8 mouse cellular contexts compared by ENCODE assay signal in the genomic region with DNA sequence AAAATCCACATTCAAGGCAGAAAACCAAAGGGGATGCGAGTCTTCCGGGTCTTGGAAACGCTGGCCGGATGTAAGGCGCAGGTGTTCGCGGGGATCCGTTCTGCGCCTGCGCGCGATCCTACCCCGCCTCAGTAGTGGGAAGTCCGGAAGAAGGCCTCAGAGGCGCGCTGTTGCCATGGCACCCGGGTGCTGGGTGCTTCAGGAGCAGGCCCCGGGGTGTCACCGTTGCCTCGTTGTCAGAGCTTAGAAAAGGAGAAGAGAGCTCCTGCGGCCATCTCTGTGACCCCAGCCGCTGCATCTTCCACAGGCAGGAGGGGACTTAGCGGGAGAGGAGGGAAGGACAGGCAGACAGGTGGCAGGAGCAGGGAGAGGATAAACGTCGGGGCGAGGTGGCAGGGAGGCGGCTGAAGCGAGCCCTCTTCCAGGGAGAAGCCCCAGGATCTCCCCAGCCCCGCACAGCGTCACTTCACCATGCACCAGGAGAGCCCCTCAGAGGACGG. TPM values are rescaled to one million over a fixed set of nuclear protein-coding genes. Genes with fewer than 3 reads are reported as not detected.
DNase-seq lines count a peak whose midpoint lies in the region; ATAC-seq lines count a peak whose summit lies in the region.

Gene Ccdc181, plus strand, starts transcription at position 131 of the 500 bp plus-strand sequence.

- ATAC-seq in erythroid progenitor cell, adult 5-6 weeks (replicated peaks; ENCODE audit: low FRiP score, poor library complexity, severe bottlenecking): peak; percentile 100
- ATAC-seq in heart, embryonic 13.5 days (ENCODE audit: extremely low read depth, insufficient number of reproducible peaks, low FRiP score, low TSS enrichment): peak; percentile 85
- ATAC-seq in liver, embryonic 12.5 days: peak; percentile 100
- peak; percentile 98 for ATAC-seq in stomach, embryonic 15.5 days (ENCODE audit: insufficient read depth, low FRiP score, low read depth)

- H3K4me3 ChIP-seq in heart, embryonic 13.5 days: peak within 1 kb of the TSS; percentile 62
- peak within 1 kb of the TSS; percentile 66 for H3K4me3 ChIP-seq in liver, embryonic 12.5 days
- H3K4me3 ChIP-seq in stomach, embryonic 15.5 days (replicated peaks): peak within 1 kb of the TSS; percentile 63

- peaks cover 4% of the 10 kb centered on the region; the same call in 1 of the 2 replicates for H3K4me1 ChIP-seq in heart, embryonic 13.5 days
- peaks cover 5% of the 10 kb centered on the region; the same call in 1 of the 2 replicates for H3K4me1 ChIP-seq in liver, embryonic 12.5 days
- H3K4me1 ChIP-seq in stomach, embryonic 15.5 days: no peaks in the 10 kb centered on the region

- H3K27ac ChIP-seq in heart, embryonic 13.5 days (replicated peaks): peak within 1 kb of the TSS; percentile 18; the same call in 1 of the 2 replicates
- H3K27ac ChIP-seq in liver, embryonic 12.5 days: peak within 1 kb of the TSS; percentile 39; the same call in 1 of the 2 replicates
- peak within 1 kb of the TSS; percentile 40; the same call in 1 of the 2 replicates for H3K27ac ChIP-seq in stomach, embryonic 15.5 days

- H3K4me2 ChIP-seq in heart, embryonic 13.5 days: peak within 1 kb of the TSS; percentile 74
- peak within 1 kb of the TSS; percentile 81 for H3K4me2 ChIP-seq in liver, embryonic 12.5 days
- peak within 1 kb of the TSS; percentile 92 for H3K4me2 ChIP-seq in stomach, embryonic 15.5 days

- DNase-seq in CD4-positive helper T cell, adult 2 months (ENCODE audit: low read depth, low spot score): peak; percentile 96
- DNase-seq in brain, embryonic 18.5 days (ENCODE audit: low read depth, low spot score): peak; percentile 82
- peak; percentile 95 for DNase-seq in kidney, postnatal 10 days
- DNase-seq in natural killer cell, adult 2 months (ENCODE audit: low spot score in 2 of 2): peak; percentile 88 to 93

- H3K9me3 ChIP-seq in heart, embryonic 13.5 days: no peaks in the 10 kb centered on the region
- no peaks in the 10 kb centered on the region for H3K9me3 ChIP-seq in liver, embryonic 12.5 days (replicated peaks)
- H3K9me3 ChIP-seq in stomach, embryonic 15.5 days: no peaks in the 10 kb centered on the region

- no peaks in the 10 kb centered on the region; the same call in 1 of the 2 replicates for H3K27me3 ChIP-seq in heart, embryonic 13.5 days (replicated peaks)
- H3K27me3 ChIP-seq in liver, embryonic 12.5 days (replicated peaks): no peaks in the 10 kb centered on the region
- no peaks in the 10 kb centered on the region for H3K27me3 ChIP-seq in stomach, embryonic 15.5 days (replicated peaks)

- peaks cover 4% of the 10 kb centered on the region; the same call in 1 of the 2 replicates for H3K36me3 ChIP-seq in heart, embryonic 13.5 days
- H3K36me3 ChIP-seq in liver, embryonic 12.5 days: no peaks in the 10 kb centered on the region
- no peaks in the 10 kb centered on the region for H3K36me3 ChIP-seq in stomach, embryonic 15.5 days

- WGBS in heart, embryonic 13.5 days: under 1% methylated on average over 31 of the region's 31 CpGs
- WGBS in liver, embryonic 12.5 days (ENCODE audit: insufficient replicate concordance): under 1% methylated on average over 31 of the region's 31 CpGs
- under 1% methylated on average over 31 of the region's 31 CpGs for WGBS in stomach, embryonic 15.5 days

- peak within 1 kb of the TSS; percentile 77 for H3K9ac ChIP-seq in heart, embryonic 13.5 days
- peak within 1 kb of the TSS; percentile 63 for H3K9ac ChIP-seq in liver, embryonic 12.5 days
- H3K9ac ChIP-seq in stomach, embryonic 15.5 days: peak within 1 kb of the TSS; percentile 29; the same call in 1 of the 2 replicates

RNA-seq across cellular contexts. Expression of gene Ccdc181, which starts in this region (rescaled TPM):
- 1.7 and 15.5 TPM in 2 replicates for total RNA-seq in erythroid progenitor cell, adult 5-6 weeks (2015; ENCODE audit: low replicate concordance)
- total RNA-seq in erythroid progenitor cell, adult 5-6 weeks (2017; ENCODE audit: low replicate concordance): 8.4 and 9.0 TPM in 2 replicates
- polyA plus RNA-seq in heart, embryonic 13.5 days (2015; fragmentation: Nextera tagmentation; extraction: Ambion mirVana): 8.7 and 9.5 TPM in 2 replicates
- 5.2 and 5.3 TPM in 2 replicates for polyA plus RNA-seq in liver, embryonic 12.5 days (2016; fragmentation: Nextera tagmentation; extraction: Ambion mirVana)
- 9.4 and 10.7 TPM in 2 replicates for polyA plus RNA-seq in stomach, embryonic 15.5 days (2015; fragmentation: Nextera tagmentation; extraction: Ambion mirVana)

Comparison
In these comparisons a context has a peak if more than half of its experiments do, and no peak if none do; other contexts are left out.
1. Peak in every context shown above with its lines: DNase-seq, ATAC-seq, H3K4me3 ChIP-seq and H3K27ac ChIP-seq.